Mouse (Mus musculus): ENCODE measurements around the gene Olfr862. TPM values are rescaled to one million over a fixed set of nuclear protein-coding genes. Genes with fewer than 3 reads are reported as not detected.

The Olfr862 gene
- not detected in 2 replicates for polyA plus RNA-seq (2012; rRNA removed)

- no peak for DNase-seq
- H3K4me3 ChIP-seq (replicated peaks; ENCODE audit: extremely low read depth, low read depth, low read length) = no peak within 1 kb of the TSS
- TF ChIP-seq POLR2A (IDR thresholded peaks at IDR 0.05; ENCODE audit: borderline replicate concordance, extremely low read depth, low read depth, low read length) (no peak), CTCF (IDR thresholded peaks at IDR 0.05; ENCODE audit: insufficient read depth, low read length) (no peak)
- no peaks in the 10 kb centered on the region for H3K4me1 ChIP-seq (ENCODE audit: control insufficient read depth, insufficient read depth, low read length)
Measured at GRCm38 (mm10) chr9:19887904-19888303, at the start of gene Olfr862. TSS of gene Olfr862 (minus strand) at chr9:19888004.

GRCm38 (mm10) chr9:19916565-19916964 lies 28.8 kb upstream of the Olfr862 start, which contains the start of gene Olfr77:
TSS of gene Olfr77 (plus strand) at chr9:19916865.
- no peak for DNase-seq
- Histone ChIP-seq H3K4me1 (ENCODE audit: control insufficient read depth, insufficient read depth, low read length) (no peaks in the 10 kb centered on the region), H3K4me3 (replicated peaks; ENCODE audit: extremely low read depth, low read depth, low read length) (no peak within 1 kb of the TSS)
- WGBS = 82% methylated on average over 2 of the region's 2 CpGs
- no peak for TF ChIP-seq CTCF (IDR thresholded peaks at IDR 0.05; ENCODE audit: insufficient read depth, low read length)
- no peak for TF ChIP-seq POLR2A (IDR thresholded peaks at IDR 0.05; ENCODE audit: borderline replicate concordance, extremely low read depth, low read depth, low read length)

- Histone ChIP-seq H3K4me1 (ENCODE audit: control insufficient read depth, insufficient read depth, low read length) (no peaks in the 10 kb centered on the region), H3K4me3 (replicated peaks; ENCODE audit: extremely low read depth, low read depth, low read length) (no peak overlapping the region)
- 40% methylated on average over 4 of the region's 4 CpGs for WGBS
- no peak for DNase-seq
- TF ChIP-seq POLR2A (IDR thresholded peaks at IDR 0.05; ENCODE audit: borderline replicate concordance, extremely low read depth, low read depth, low read length) (no peak), CTCF (IDR thresholded peaks at IDR 0.05; ENCODE audit: insufficient read depth, low read length) (no peak)
Measured at GRCm38 (mm10) chr9:19911170-19911569, 23.4 kb upstream of the Olfr862 start.

GRCm38 (mm10) chr9:19849647-19850046 lies 38.2 kb downstream of the Olfr862 start, which contains the start of gene Olfr860:
TSS of gene Olfr860 (minus strand) at chr9:19849747.
- Histone ChIP-seq H3K4me3 (replicated peaks; ENCODE audit: extremely low read depth, low read depth, low read length) (no peak within 1 kb of the TSS), H3K4me1 (ENCODE audit: control insufficient read depth, insufficient read depth, low read length) (no peaks in the 10 kb centered on the region)
- 91% methylated on average over 1 of the region's 1 CpGs for WGBS
- no peak for TF ChIP-seq CTCF (IDR thresholded peaks at IDR 0.05; ENCODE audit: insufficient read depth, low read length)
- TF ChIP-seq POLR2A (IDR thresholded peaks at IDR 0.05; ENCODE audit: borderline replicate concordance, extremely low read depth, low read depth, low read length) = no peak
- no peak for DNase-seq

Other genes with a start within 250 kb of the Olfr862 start
- not detected in 2 replicates for gene Olfr857, start 178.6 kb downstream of the Olfr862 start, polyA plus RNA-seq (2012; rRNA removed)
- gene Olfr58, start 107.7 kb downstream of the Olfr862 start, polyA plus RNA-seq (2012; rRNA removed) = not detected in 2 replicates
- not detected in 2 replicates for gene Olfr859, start 83.1 kb downstream of the Olfr862 start, polyA plus RNA-seq (2012; rRNA removed)
- gene Olfr860, start 38.3 kb downstream of the Olfr862 start, polyA plus RNA-seq (2012; rRNA removed) = not detected in 2 replicates
- not detected in 2 replicates for gene Olfr77, start 28.9 kb upstream of the Olfr862 start, polyA plus RNA-seq (2012; rRNA removed)
- gene Olfr866, start 140.0 kb upstream of the Olfr862 start, polyA plus RNA-seq (2012; rRNA removed) = not detected in 2 replicates
- gene Olfr867, start 169.6 kb upstream of the Olfr862 start, polyA plus RNA-seq (2012; rRNA removed) = not detected in 2 replicates
- gene Olfr868, start 210.6 kb upstream of the Olfr862 start, polyA plus RNA-seq (2012; rRNA removed) = not detected in 2 replicates
- not detected in 2 replicates for gene Olfr869, start 241.0 kb upstream of the Olfr862 start, polyA plus RNA-seq (2012; rRNA removed)